Mouse (Mus musculus) forebrain, embryonic 16.5 days (tissue): Measurements from ENCODE around the gene Mapk7. TPM values are rescaled to one million over a fixed set of nuclear protein-coding genes. Genes with fewer than 3 reads are reported as not detected.
A peak's percentile ranks its signal among the peaks of the same experiment; 100 is the strongest.

ENCODE experiments used
- ATAC-seq: fragments of 200-750 bp; cut with Nextera tagmentation; 2 replicates; pipeline ENCODE4 v1.8.0; 2017; ENCODE audit warnings: mild to moderate bottlenecking, moderate library complexity
- H3K27ac ChIP-seq: fragments of 300-500 bp; sonication (generic); 2 replicates; pipeline ENCODE4 v1.5.1; 2014; ENCODE audit warnings: low read length, control low read depth
- H3K27me3 ChIP-seq: fragments of 300-500 bp; sonication (generic); replicated peaks from 2 replicates; pipeline ENCODE4 v1.6.1; 2014; ENCODE audit warnings: low read length; ENCODE audit not compliant: control insufficient read depth, insufficient read depth
- H3K36me3 ChIP-seq: fragments of 300-500 bp; sonication (generic); 2 replicates; pipeline ENCODE4 v1.6.1; 2014; ENCODE audit not compliant: control insufficient read depth, insufficient read depth
- H3K4me1 ChIP-seq: fragments of 300-500 bp; sonication (generic); replicated peaks from 2 replicates; pipeline ENCODE4 v1.6.1; 2014; ENCODE audit warnings: low read length; ENCODE audit not compliant: control insufficient read depth, insufficient read depth
- H3K4me2 ChIP-seq: fragments of 300-500 bp; sonication (generic); 2 replicates; pipeline ENCODE4 v1.6.1; 2014; ENCODE audit warnings: mild to moderate bottlenecking, low read length, control low read depth
- H3K4me3 ChIP-seq: fragments of 300-500 bp; sonication (generic); replicated peaks from 2 replicates; pipeline ENCODE4 v1.5.1; 2014; ENCODE audit warnings: mild to moderate bottlenecking, low read length, control low read depth
- H3K9ac ChIP-seq: fragments of 300-500 bp; sonication (generic); replicated peaks from 2 replicates; pipeline ENCODE4 v1.6.1; 2014; ENCODE audit warnings: low read depth, low read length, control low read depth
- H3K9me3 ChIP-seq: fragments of 300-500 bp; sonication (generic); 2 replicates; pipeline ENCODE4 v1.6.1; 2016; ENCODE audit warnings: low read length; ENCODE audit not compliant: control insufficient read depth
- WGBS: fragments of 180-500 bp; shearing (Covaris S2); extraction: QIAGEN DNeasy Blood & Tissue Kit; methylation state at CpG from one replicate; pipeline ENCODE4 v1.1.7; 2014; 5-methylcytosine and 5-hydroxymethylcytosine counted together
- polyA plus RNA-seq: library from polyadenylated mRNA; unstranded; fragments of >200 nt; fragmentation: Nextera tagmentation; extraction: Ambion mirVana; gene quantifications from 2 replicates; pipeline ENCODE4 v1.2.1, GENCODE M21; 2015

The Mapk7 gene
- polyA plus RNA-seq, 1 experiment from 2014 or later, result 111 TPM

DNA sequence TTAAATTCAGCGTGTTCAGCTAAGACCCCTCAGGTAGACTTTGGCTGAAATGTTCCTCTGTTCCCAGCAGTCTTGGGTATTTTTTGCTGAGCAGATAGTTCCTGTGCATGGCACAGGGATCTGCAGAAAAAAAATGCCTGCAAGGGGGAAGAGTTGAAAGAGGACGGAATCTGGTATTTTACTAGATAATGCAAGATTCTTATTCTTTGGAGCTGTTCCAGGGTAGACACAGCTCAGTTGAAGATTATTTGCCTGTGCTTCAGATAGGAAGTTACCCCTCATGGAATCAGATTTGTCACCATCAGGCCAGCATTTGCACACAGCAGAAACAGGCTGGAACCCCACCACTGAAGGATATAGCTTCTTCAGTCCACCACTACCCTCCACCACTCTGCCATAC lies 1.3 kb upstream of the Mapk7 start:
- H3K4me3 ChIP-seq, result no peak overlapping the region

DNA sequence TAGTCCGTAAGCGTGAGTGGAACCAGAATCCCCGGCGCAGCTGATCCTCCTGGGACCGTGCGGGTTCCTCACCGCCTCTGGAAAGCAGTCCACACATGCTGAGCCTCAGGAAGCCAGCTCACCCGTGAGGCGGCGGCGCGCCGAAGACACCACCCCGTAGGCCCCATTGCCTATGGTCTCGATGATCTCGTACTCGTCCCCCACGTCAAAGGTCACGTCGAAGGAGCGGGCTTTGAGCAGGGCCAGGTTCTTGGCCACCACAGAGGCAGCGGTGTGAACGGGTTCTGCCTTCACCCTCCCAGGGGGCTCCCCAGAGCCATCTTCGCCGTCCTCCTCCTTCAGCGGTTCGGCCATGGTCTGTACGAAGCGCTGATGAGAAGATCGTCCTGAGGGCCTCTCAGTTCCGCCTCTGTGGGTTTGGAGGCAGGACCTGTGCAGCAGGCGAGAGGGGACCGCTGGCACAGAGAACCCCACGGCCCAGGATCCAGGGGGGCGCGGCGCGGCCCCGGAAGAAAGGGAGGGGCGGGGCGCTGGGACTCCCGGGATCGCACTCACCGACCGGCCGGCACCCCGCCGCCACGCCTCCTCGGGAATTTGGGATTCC lies 579 bp downstream of the Mapk7 start:
- peak; percentile 57 for ATAC-seq
- under 1% methylated on average over 33 of the region's 50 CpGs for WGBS

More for the DNA sequence above, 1.3 kb upstream of the Mapk7 start:
- H3K9ac ChIP-seq, result no peak overlapping the region
- H3K4me1 ChIP-seq, result peaks cover 25% of the 10 kb centered on the region
- H3K9me3 ChIP-seq, result no peaks in the 10 kb centered on the region
- ATAC-seq, result no peak
- H3K27me3 ChIP-seq, result no peaks in the 10 kb centered on the region
- H3K36me3 ChIP-seq, result peaks cover 15% of the 10 kb centered on the region
- no peak overlapping the region for H3K4me2 ChIP-seq
- WGBS, result 90% methylated on average over 2 of the region's 2 CpGs
- H3K27ac ChIP-seq, result no peak overlapping the region

GRCm38 (mm10) chr11:61492749-61493401 lies 1.3 kb downstream of the Mapk7 start:
- Histone ChIP-seq H3K27ac (peak overlapping the region; percentile 92; the same call in 1 of the 2 replicates), H3K4me1 (peaks cover 41% of the 10 kb centered on the region)

More for the DNA sequence above, 579 bp downstream of the Mapk7 start:
- peaks cover 28% of the 10 kb centered on the region for H3K36me3 ChIP-seq
- H3K4me1 ChIP-seq, result peaks cover 34% of the 10 kb centered on the region
- peak overlapping the region; percentile 89 for H3K4me2 ChIP-seq
- no peaks in the 10 kb centered on the region for H3K27me3 ChIP-seq
- H3K9me3 ChIP-seq, result no peaks in the 10 kb centered on the region
- peak overlapping the region; percentile 57 for H3K4me3 ChIP-seq
- peak overlapping the region; percentile 91 for H3K9ac ChIP-seq
- peak overlapping the region; percentile 92 for H3K27ac ChIP-seq

GRCm38 (mm10) chr11:61490944-61491520 lies 3.2 kb downstream of the Mapk7 start:
- WGBS, result 88% methylated on average over 22 of the region's 22 CpGs
- Histone ChIP-seq H3K4me2 (no peak overlapping the region), H3K27ac (no peak overlapping the region), H3K36me3 (peaks cover 34% of the 10 kb centered on the region), H3K9ac (no peak overlapping the region), H3K4me1 (peaks cover 56% of the 10 kb centered on the region), H3K9me3 (no peaks in the 10 kb centered on the region), H3K4me3 (no peak overlapping the region), H3K27me3 (no peaks in the 10 kb centered on the region)
- no peak for ATAC-seq

More at GRCm38 (mm10) chr11:61492749-61493401, 1.3 kb downstream of the Mapk7 start:
- Histone ChIP-seq H3K4me3 (peak overlapping the region; percentile 57), H3K4me2 (peak overlapping the region; percentile 89), H3K36me3 (peaks cover 34% of the 10 kb centered on the region), H3K27me3 (no peaks in the 10 kb centered on the region), H3K9ac (peak overlapping the region; percentile 91), H3K9me3 (no peaks in the 10 kb centered on the region)
- no peak for ATAC-seq
- 73% methylated on average over 12 of the region's 12 CpGs for WGBS

GRCm38 (mm10) chr11:61489874-61490273 lies 4.3 kb downstream of the Mapk7 start:
- peaks cover 65% of the 10 kb centered on the region for H3K4me1 ChIP-seq
- 90% methylated on average over 8 of the region's 8 CpGs for WGBS
- H3K36me3 ChIP-seq, result peaks cover 34% of the 10 kb centered on the region
- no peaks in the 10 kb centered on the region for H3K9me3 ChIP-seq
- ATAC-seq, result no peak
- no peak overlapping the region for H3K27ac ChIP-seq
- no peak overlapping the region; the same call in 1 of the 2 replicates for H3K9ac ChIP-seq
- H3K27me3 ChIP-seq, result no peaks in the 10 kb centered on the region
- H3K4me2 ChIP-seq, result no peak overlapping the region
- H3K4me3 ChIP-seq, result no peak overlapping the region

GRCm38 (mm10) chr11:61489085-61489484 lies 5.1 kb downstream of the Mapk7 start:
- H3K4me1 ChIP-seq, result peaks cover 73% of the 10 kb centered on the region
- no peak overlapping the region for H3K4me3 ChIP-seq
- H3K27ac ChIP-seq, result peak overlapping the region; percentile 24; the same call in 1 of the 2 replicates
- no peak for ATAC-seq
- peaks cover 34% of the 10 kb centered on the region for H3K36me3 ChIP-seq
- no peaks in the 10 kb centered on the region for H3K9me3 ChIP-seq
- H3K9ac ChIP-seq, result no peak overlapping the region
- H3K4me2 ChIP-seq, result no peak overlapping the region
- 94% methylated on average over 2 of the region's 2 CpGs for WGBS
- no peaks in the 10 kb centered on the region for H3K27me3 ChIP-seq

DNA sequence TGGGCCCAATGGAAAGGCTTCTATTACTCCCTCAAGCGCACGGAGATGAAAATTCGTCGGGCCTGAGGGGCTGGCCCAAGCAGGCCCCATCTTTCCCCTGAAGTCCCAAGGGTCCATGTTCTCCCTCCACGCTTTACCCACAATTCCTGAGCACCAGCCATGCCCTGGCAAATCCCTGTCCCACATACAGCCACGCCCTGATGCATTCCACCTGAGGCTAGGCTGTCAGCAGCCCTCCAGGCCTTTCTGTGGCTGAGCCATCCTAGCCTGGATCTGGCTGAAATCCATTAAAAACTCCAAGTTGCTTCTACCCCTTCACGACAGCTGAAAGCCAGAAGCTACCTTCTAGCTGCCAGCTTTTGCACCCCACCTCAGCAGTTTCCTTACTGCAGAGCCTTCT lies 6.3 kb downstream of the Mapk7 start:
- H3K36me3 ChIP-seq, result peaks cover 34% of the 10 kb centered on the region
- H3K4me2 ChIP-seq, result no peak overlapping the region
- no peak for ATAC-seq
- H3K4me1 ChIP-seq, result peaks cover 74% of the 10 kb centered on the region
- no peak overlapping the region for H3K9ac ChIP-seq
- WGBS, result 87% methylated on average over 7 of the region's 7 CpGs
- peak overlapping the region; percentile 53; the same call in 1 of the 2 replicates for H3K27ac ChIP-seq
- H3K27me3 ChIP-seq, result no peaks in the 10 kb centered on the region
- no peak overlapping the region for H3K4me3 ChIP-seq
- H3K9me3 ChIP-seq, result no peaks in the 10 kb centered on the region

DNA sequence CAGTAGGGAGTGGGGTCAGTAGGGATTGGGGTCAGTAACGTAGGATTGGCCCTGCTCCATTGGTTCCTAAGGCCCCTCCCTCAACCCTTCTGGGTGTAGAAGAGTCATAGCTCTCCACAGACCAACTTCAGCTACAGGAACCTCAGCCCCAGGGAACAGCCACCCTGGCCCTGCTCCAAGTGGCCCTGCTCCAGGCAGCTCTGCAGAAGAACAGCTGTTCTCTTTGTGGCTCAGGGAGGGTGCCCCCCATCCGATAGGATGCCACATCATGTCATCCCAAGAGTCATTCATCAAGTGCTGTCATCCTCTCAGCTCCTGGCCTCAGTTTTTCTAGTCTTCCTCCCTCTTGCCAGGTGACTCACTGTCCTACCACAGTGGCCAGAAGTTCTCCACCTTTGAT lies 6.8 kb downstream of the Mapk7 start:
- no peak for ATAC-seq
- 30% methylated on average over 2 of the region's 2 CpGs for WGBS
- H3K9me3 ChIP-seq, result no peaks in the 10 kb centered on the region
- H3K27ac ChIP-seq, result peak overlapping the region; percentile 53; the same call in 1 of the 2 replicates
- peaks cover 69% of the 10 kb centered on the region for H3K4me1 ChIP-seq
- no peaks in the 10 kb centered on the region for H3K27me3 ChIP-seq
- peaks cover 34% of the 10 kb centered on the region for H3K36me3 ChIP-seq
- H3K4me3 ChIP-seq, result no peak overlapping the region
- H3K4me2 ChIP-seq, result no peak overlapping the region
- no peak overlapping the region for H3K9ac ChIP-seq

- H3K4me2 ChIP-seq, result peak overlapping the region; percentile 38
Measured at GRCm38 (mm10) chr11:61486458-61487219, 7.6 kb downstream of the Mapk7 start.

More at GRCm38 (mm10) chr11:61486458-61487219, 7.6 kb downstream of the Mapk7 start:
- Histone ChIP-seq H3K9me3 (no peaks in the 10 kb centered on the region), H3K27me3 (no peaks in the 10 kb centered on the region), H3K4me3 (no peak overlapping the region), H3K9ac (no peak overlapping the region), H3K4me1 (peaks cover 65% of the 10 kb centered on the region), H3K36me3 (peaks cover 29% of the 10 kb centered on the region), H3K27ac (peak overlapping the region; percentile 98; the same call in 1 of the 2 replicates)
- ATAC-seq, result no peak
- 88% methylated on average over 14 of the region's 14 CpGs for WGBS
